Mouse (Mus musculus) liver, embryonic 11.5 days (tissue): ENCODE data around the gene Cux1. TPM values are rescaled to one million over a fixed set of nuclear protein-coding genes. Genes with fewer than 3 reads are reported as not detected.

Experiments used
- ATAC-seq: fragments of 200-750 bp; cut with Nextera tagmentation; replicated peaks from 2 replicates; pipeline ENCODE4 v1.8.0; 2017; ENCODE audit warnings: moderate number of reproducible peaks, mild to moderate bottlenecking, moderate TSS enrichment, moderate library complexity; ENCODE audit not compliant: low FRiP score
- DNase-seq: peaks from one replicate; pipeline ENCODE4 v3.0.0-alpha.2; 2017; ENCODE audit warnings: low spot score
- H3K27ac ChIP-seq: fragments of 300-500 bp; sonication (generic); 2 replicates; pipeline ENCODE4 v1.5.1; 2014; ENCODE audit warnings: mild to moderate bottlenecking, low read depth, low read length, control low read depth
- H3K27me3 ChIP-seq: fragments of 300-500 bp; sonication (generic); replicated peaks from 2 replicates; pipeline ENCODE4 v1.6.1; 2014; ENCODE audit warnings: low read length, mixed read lengths; ENCODE audit not compliant: control insufficient read depth, insufficient read depth
- H3K36me3 ChIP-seq: fragments of 300-500 bp; sonication (generic); 2 replicates; pipeline ENCODE4 v1.6.1; 2014; ENCODE audit warnings: mild to moderate bottlenecking, low read length, moderate library complexity, mixed read lengths; ENCODE audit not compliant: control insufficient read depth, insufficient read depth
- H3K4me1 ChIP-seq: fragments of 300-500 bp; sonication (generic); replicated peaks from 2 replicates; pipeline ENCODE4 v1.6.1; 2014; ENCODE audit warnings: low read length, mixed read lengths; ENCODE audit not compliant: control insufficient read depth, insufficient read depth
- H3K4me2 ChIP-seq: fragments of 300-500 bp; sonication (generic); 2 replicates; pipeline ENCODE4 v1.6.1; 2014; ENCODE audit warnings: mild to moderate bottlenecking, control low read depth, moderate library complexity
- H3K4me3 ChIP-seq: fragments of 300-500 bp; sonication (generic); 2 replicates; pipeline ENCODE4 v1.5.1; 2014; ENCODE audit warnings: low read depth, low read length, control low read depth
- H3K9ac ChIP-seq: fragments of 300-500 bp; sonication (generic); 2 replicates; pipeline ENCODE4 v1.6.1; 2014; ENCODE audit warnings: low read depth, low read length, control low read depth
- H3K9me3 ChIP-seq: fragments of 300-500 bp; sonication (generic); 2 replicates; pipeline ENCODE4 v1.6.1; 2016; ENCODE audit warnings: low read length, inconsistent platforms, mixed read lengths; ENCODE audit not compliant: control insufficient read depth
- whole genome bisulfite sequencing: fragments of 180-500 bp; shearing (Covaris S2); extraction: QIAGEN DNeasy Blood & Tissue Kit; methylation state at CpG from one replicate; pipeline ENCODE4 v1.1.7; 2014; 5-methylcytosine and 5-hydroxymethylcytosine counted together
- polyA plus RNA-seq: library from polyadenylated mRNA; unstranded; fragments of >200 nt; fragmentation: Nextera tagmentation; extraction: Ambion mirVana; gene quantifications from 2 replicates; pipeline ENCODE4 v1.2.1, GENCODE M21; 2014

Cux1 gene
- polyA plus RNA-seq, 1 experiment from 2014 or later: 45.8 TPM

GRCm38 (mm10) chr5:136482434-136482833 is 84.9 kb downstream of the Cux1 start:
- Histone ChIP-seq H3K4me3 (no peak overlapping the region), H3K27me3 (no peaks in the 10 kb centered on the region), H3K36me3 (no peaks in the 10 kb centered on the region; the same call in 1 of the 2 replicates), H3K4me1 (peaks cover 4% of the 10 kb centered on the region; the same call in 1 of the 2 replicates), H3K27ac (no peak overlapping the region), H3K9me3 (no peaks in the 10 kb centered on the region), H3K9ac (no peak overlapping the region), H3K4me2 (no peak overlapping the region)
- ATAC-seq (0 out of 2 replicates have a peak, but pooled peaks have one; percentile 18), DNase-seq (no peak)
- 45% methylated on average over 1 of the region's 1 CpGs for WGBS

- H3K27ac ChIP-seq: no peak overlapping the region
- H3K4me3 ChIP-seq: no peak overlapping the region
- WGBS: 90% methylated on average over 7 of the region's 7 CpGs
- H3K4me2 ChIP-seq: no peak overlapping the region
- ATAC-seq (no peak), DNase-seq (no peak)
- no peaks in the 10 kb centered on the region for H3K27me3 ChIP-seq
- H3K9me3 ChIP-seq: no peaks in the 10 kb centered on the region
- H3K36me3 ChIP-seq: no peaks in the 10 kb centered on the region; the same call in 1 of the 2 replicates
- no peak overlapping the region for H3K9ac ChIP-seq
- peaks cover 4% of the 10 kb centered on the region; the same call in 1 of the 2 replicates for H3K4me1 ChIP-seq
Observed at GRCm38 (mm10) chr5:136480541-136480940, 86.7 kb downstream of the Cux1 start.

GRCm38 (mm10) chr5:136479801-136480200 is 87.5 kb downstream of the Cux1 start:
- Histone ChIP-seq H3K4me3 (no peak overlapping the region), H3K27ac (no peak overlapping the region), H3K36me3 (no peaks in the 10 kb centered on the region; the same call in 1 of the 2 replicates), H3K4me1 (peaks cover 4% of the 10 kb centered on the region; the same call in 1 of the 2 replicates), H3K9me3 (no peaks in the 10 kb centered on the region), H3K4me2 (no peak overlapping the region), H3K27me3 (no peaks in the 10 kb centered on the region), H3K9ac (no peak overlapping the region)
- WGBS: 59% methylated on average over 4 of the region's 4 CpGs
- DNase-seq (no peak), ATAC-seq (no peak)

- H3K4me3 ChIP-seq: no peak overlapping the region
- DNase-seq (no peak), ATAC-seq (no peak)
- no peaks in the 10 kb centered on the region for H3K27me3 ChIP-seq
- no peaks in the 10 kb centered on the region; the same call in 1 of the 2 replicates for H3K36me3 ChIP-seq
- peaks cover 4% of the 10 kb centered on the region; the same call in 1 of the 2 replicates for H3K4me1 ChIP-seq
- no peak overlapping the region for H3K4me2 ChIP-seq
- H3K9me3 ChIP-seq: no peaks in the 10 kb centered on the region
- H3K9ac ChIP-seq: no peak overlapping the region
- H3K27ac ChIP-seq: no peak overlapping the region
- 84% methylated on average over 6 of the region's 6 CpGs for WGBS
Observed at GRCm38 (mm10) chr5:136479024-136479763, 88.1 kb downstream of the Cux1 start.

GRCm38 (mm10) chr5:136476272-136476671 is 91.0 kb downstream of the Cux1 start:
- H3K9ac ChIP-seq: no peak overlapping the region
- no peak overlapping the region for H3K27ac ChIP-seq
- DNase-seq (no peak), ATAC-seq (no peak)
- H3K36me3 ChIP-seq: no peaks in the 10 kb centered on the region
- H3K4me1 ChIP-seq: peaks cover 3% of the 10 kb centered on the region; the same call in 1 of the 2 replicates
- H3K4me3 ChIP-seq: no peak overlapping the region
- H3K9me3 ChIP-seq: no peaks in the 10 kb centered on the region
- 82% methylated on average over 3 of the region's 3 CpGs for WGBS
- H3K27me3 ChIP-seq: no peaks in the 10 kb centered on the region
- H3K4me2 ChIP-seq: no peak overlapping the region

GRCm38 (mm10) chr5:136475161-136475560 is 92.1 kb downstream of the Cux1 start:
- Histone ChIP-seq H3K27ac (no peak overlapping the region), H3K4me2 (no peak overlapping the region), H3K9me3 (no peaks in the 10 kb centered on the region), H3K4me3 (no peak overlapping the region), H3K36me3 (no peaks in the 10 kb centered on the region), H3K27me3 (no peaks in the 10 kb centered on the region), H3K9ac (no peak overlapping the region), H3K4me1 (peaks cover 3% of the 10 kb centered on the region; the same call in 1 of the 2 replicates)
- ATAC-seq (no peak), DNase-seq (no peak)
- 81% methylated on average over 1 of the region's 1 CpGs for WGBS

GRCm38 (mm10) chr5:136474086-136474485 is 93.2 kb downstream of the Cux1 start:
- WGBS: 70% methylated on average over 3 of the region's 3 CpGs
- H3K27ac ChIP-seq: no peak overlapping the region
- no peaks in the 10 kb centered on the region for H3K36me3 ChIP-seq
- 0 out of 2 replicates have a peak, but pooled peaks cover 3% of the 10 kb centered on the region for H3K4me1 ChIP-seq
- ATAC-seq: no peak
- H3K4me3 ChIP-seq: no peak overlapping the region
- no peak for DNase-seq
- no peaks in the 10 kb centered on the region for H3K9me3 ChIP-seq
- H3K27me3 ChIP-seq: no peaks in the 10 kb centered on the region
- H3K9ac ChIP-seq: no peak overlapping the region
- H3K4me2 ChIP-seq: no peak overlapping the region

- H3K4me1 ChIP-seq: peaks cover 8% of the 10 kb centered on the region
- no peak overlapping the region for H3K4me3 ChIP-seq
- no peak for ATAC-seq
- H3K4me2 ChIP-seq: no peak overlapping the region
- H3K27ac ChIP-seq: no peak overlapping the region
- H3K9ac ChIP-seq: no peak overlapping the region
- H3K27me3 ChIP-seq: no peaks in the 10 kb centered on the region
- no peaks in the 10 kb centered on the region for H3K36me3 ChIP-seq
- no peaks in the 10 kb centered on the region for H3K9me3 ChIP-seq
- WGBS: 57% methylated on average over 6 of the region's 6 CpGs
- DNase-seq: no peak
Observed at GRCm38 (mm10) chr5:136473337-136473736, 94.0 kb downstream of the Cux1 start.

- DNase-seq (no peak), ATAC-seq (no peak)
- no peak overlapping the region for H3K4me2 ChIP-seq
- H3K9me3 ChIP-seq: no peaks in the 10 kb centered on the region
- H3K9ac ChIP-seq: no peak overlapping the region
- no peak overlapping the region for H3K4me3 ChIP-seq
- H3K4me1 ChIP-seq: peaks cover 12% of the 10 kb centered on the region
- H3K36me3 ChIP-seq: no peaks in the 10 kb centered on the region
- WGBS: 71% methylated on average over 6 of the region's 6 CpGs
- no peak overlapping the region for H3K27ac ChIP-seq
- H3K27me3 ChIP-seq: no peaks in the 10 kb centered on the region
Observed at GRCm38 (mm10) chr5:136472846-136473245, 94.4 kb downstream of the Cux1 start.
